Mouse (Mus musculus) embryonic facial prominence, embryonic 11.5 days (tissue): ENCODE measurements around the gene Gipc1. TPM values are rescaled to one million over a fixed set of nuclear protein-coding genes. Genes with fewer than 3 reads are reported as not detected.

ENCODE experiments used
- ATAC-seq: fragments of 200-750 bp; cut with Nextera tagmentation; replicated peaks from 2 replicates; pipeline ENCODE4 v1.8.0; 2017; ENCODE audit warnings: low read depth; ENCODE audit not compliant: insufficient number of reproducible peaks, low FRiP score, low TSS enrichment
- DNase-seq: peaks from one replicate; pipeline ENCODE4 v3.0.0-alpha.2; 2015; ENCODE audit warnings: low spot score
- H3K27ac ChIP-seq: fragments of 300-500 bp; sonication (generic); replicated peaks from 2 replicates; pipeline ENCODE4 v1.5.1; 2014; ENCODE audit warnings: mild to moderate bottlenecking, low read depth, low read length, control low read depth
- H3K27me3 ChIP-seq: fragments of 300-500 bp; sonication (generic); 2 replicates; pipeline ENCODE4 v1.6.1; 2014; ENCODE audit warnings: mild to moderate bottlenecking, low read length, moderate library complexity, mixed read lengths; ENCODE audit not compliant: control insufficient read depth, insufficient read depth
- H3K36me3 ChIP-seq: fragments of 300-500 bp; sonication (generic); replicated peaks from 2 replicates; pipeline ENCODE4 v1.6.1; 2014; ENCODE audit warnings: low read depth, mild to moderate bottlenecking, low read length, moderate library complexity, mixed read lengths; ENCODE audit not compliant: control insufficient read depth, insufficient read depth
- H3K4me1 ChIP-seq: fragments of 300-500 bp; sonication (generic); 2 replicates; pipeline ENCODE4 v1.6.1; 2014; ENCODE audit warnings: low read length, mixed read lengths; ENCODE audit not compliant: control insufficient read depth, insufficient read depth
- H3K4me2 ChIP-seq: fragments of 300-500 bp; sonication (generic); 2 replicates; pipeline ENCODE4 v1.6.1; 2014; ENCODE audit warnings: low read depth, mild to moderate bottlenecking, control low read depth, low read length, moderate library complexity
- H3K4me3 ChIP-seq: fragments of 300-500 bp; sonication (generic); 2 replicates; pipeline ENCODE4 v1.5.1; 2014; ENCODE audit warnings: low read depth, low read length, control low read depth
- H3K9ac ChIP-seq: fragments of 300-500 bp; sonication (generic); replicated peaks from 2 replicates; pipeline ENCODE4 v1.6.1; 2014; ENCODE audit warnings: mild to moderate bottlenecking, control low read depth, low read length
- H3K9me3 ChIP-seq: fragments of 300-500 bp; sonication (generic); replicated peaks from 2 replicates; pipeline ENCODE4 v1.6.1; 2016; ENCODE audit warnings: mild to moderate bottlenecking, low read length, inconsistent platforms, mixed read lengths; ENCODE audit not compliant: control insufficient read depth
- WGBS: fragments of 180-500 bp; shearing (Covaris S2); extraction: QIAGEN DNeasy Blood & Tissue Kit; methylation state at CpG from one replicate; pipeline ENCODE4 v1.1.7; 2014; 5-methylcytosine and 5-hydroxymethylcytosine counted together
- polyA plus RNA-seq: library from polyadenylated mRNA; unstranded; fragments of >200 nt; fragmentation: Nextera tagmentation; extraction: Ambion mirVana; gene quantifications from 2 replicates; pipeline ENCODE4 v1.2.1, GENCODE M21; 2014

The Gipc1 gene
- polyA plus RNA-seq, 1 experiment from 2014 or later = 169 TPM

DNA sequence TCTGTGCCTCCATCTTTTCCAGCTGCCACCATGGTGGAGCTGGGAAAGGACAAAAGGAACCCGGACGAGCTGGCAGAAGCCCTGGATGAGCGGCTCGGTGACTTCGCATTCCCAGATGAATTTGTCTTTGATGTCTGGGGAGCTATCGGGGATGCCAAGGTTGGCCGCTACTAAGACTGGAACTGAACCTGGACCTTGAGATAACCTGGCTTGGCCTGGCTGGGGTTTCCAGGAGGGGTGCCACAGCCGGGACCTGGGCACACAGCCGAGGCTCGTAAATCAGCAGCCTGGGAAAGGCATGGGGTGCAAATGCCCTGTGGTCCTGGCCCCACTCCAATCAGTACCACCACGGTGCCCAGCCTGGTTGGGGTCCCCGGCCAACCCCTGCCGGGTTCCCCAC, 11.6 kb downstream of the Gipc1 start:
- H3K27me3 ChIP-seq = peaks cover 6% of the 10 kb centered on the region
- peaks cover 30% of the 10 kb centered on the region for H3K4me1 ChIP-seq
- H3K36me3 ChIP-seq = no peaks in the 10 kb centered on the region; the same call in 1 of the 2 replicates
- no peak overlapping the region; the same call in 1 of the 2 replicates for H3K27ac ChIP-seq
- no peak overlapping the region for H3K9ac ChIP-seq
- DNase-seq (no peak), ATAC-seq (no peak)
- WGBS = 88% methylated on average over 13 of the region's 13 CpGs
- no peaks in the 10 kb centered on the region for H3K9me3 ChIP-seq
- no peak overlapping the region for H3K4me3 ChIP-seq
- H3K4me2 ChIP-seq = no peak overlapping the region

DNA sequence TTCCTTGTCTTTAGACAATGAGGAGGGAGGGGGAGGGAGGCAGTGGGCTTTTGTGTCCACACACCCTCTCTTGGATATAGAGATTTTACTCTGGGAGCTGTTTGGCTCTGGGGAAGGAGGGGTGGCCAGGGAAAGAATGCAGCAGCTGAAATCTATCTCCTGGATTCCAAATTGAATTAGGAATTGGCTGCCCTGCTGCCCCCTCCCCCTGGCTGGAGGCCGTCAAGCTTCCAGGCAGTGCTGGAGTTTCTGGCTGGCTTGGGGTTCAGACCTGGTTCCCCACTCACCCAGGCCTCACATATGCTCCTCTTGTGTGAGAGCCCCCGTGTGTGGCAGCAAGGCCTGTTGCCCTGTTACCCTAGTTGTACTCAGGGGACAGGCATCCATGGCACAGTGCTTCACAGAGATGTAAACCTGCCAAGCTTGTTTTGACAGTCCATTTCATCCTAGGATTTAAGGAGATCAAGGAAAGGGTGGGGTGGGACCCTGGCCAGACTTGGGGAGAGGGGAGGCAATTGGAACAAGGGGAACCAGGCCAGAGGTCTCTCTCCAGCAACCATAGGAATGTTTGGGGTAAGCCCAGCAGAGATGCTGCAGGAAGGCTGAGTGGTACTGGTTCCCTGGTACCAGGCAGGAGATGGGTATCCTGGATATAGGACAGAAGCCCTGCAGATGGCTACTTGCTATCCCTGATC, 12.6 kb downstream of the Gipc1 start:
- H3K4me1 ChIP-seq = peaks cover 30% of the 10 kb centered on the region
- no peaks in the 10 kb centered on the region for H3K9me3 ChIP-seq
- H3K4me3 ChIP-seq = no peak overlapping the region
- ATAC-seq (no peak), DNase-seq (peak; percentile 58)
- no peak overlapping the region; the same call in 1 of the 2 replicates for H3K9ac ChIP-seq
- H3K27ac ChIP-seq = peak overlapping the region; percentile 52; the same call in 1 of the 2 replicates
- H3K27me3 ChIP-seq = peaks cover 6% of the 10 kb centered on the region
- WGBS = 41% methylated on average over 2 of the region's 2 CpGs
- H3K36me3 ChIP-seq = no peaks in the 10 kb centered on the region; the same call in 1 of the 2 replicates
- no peak overlapping the region for H3K4me2 ChIP-seq

DNA sequence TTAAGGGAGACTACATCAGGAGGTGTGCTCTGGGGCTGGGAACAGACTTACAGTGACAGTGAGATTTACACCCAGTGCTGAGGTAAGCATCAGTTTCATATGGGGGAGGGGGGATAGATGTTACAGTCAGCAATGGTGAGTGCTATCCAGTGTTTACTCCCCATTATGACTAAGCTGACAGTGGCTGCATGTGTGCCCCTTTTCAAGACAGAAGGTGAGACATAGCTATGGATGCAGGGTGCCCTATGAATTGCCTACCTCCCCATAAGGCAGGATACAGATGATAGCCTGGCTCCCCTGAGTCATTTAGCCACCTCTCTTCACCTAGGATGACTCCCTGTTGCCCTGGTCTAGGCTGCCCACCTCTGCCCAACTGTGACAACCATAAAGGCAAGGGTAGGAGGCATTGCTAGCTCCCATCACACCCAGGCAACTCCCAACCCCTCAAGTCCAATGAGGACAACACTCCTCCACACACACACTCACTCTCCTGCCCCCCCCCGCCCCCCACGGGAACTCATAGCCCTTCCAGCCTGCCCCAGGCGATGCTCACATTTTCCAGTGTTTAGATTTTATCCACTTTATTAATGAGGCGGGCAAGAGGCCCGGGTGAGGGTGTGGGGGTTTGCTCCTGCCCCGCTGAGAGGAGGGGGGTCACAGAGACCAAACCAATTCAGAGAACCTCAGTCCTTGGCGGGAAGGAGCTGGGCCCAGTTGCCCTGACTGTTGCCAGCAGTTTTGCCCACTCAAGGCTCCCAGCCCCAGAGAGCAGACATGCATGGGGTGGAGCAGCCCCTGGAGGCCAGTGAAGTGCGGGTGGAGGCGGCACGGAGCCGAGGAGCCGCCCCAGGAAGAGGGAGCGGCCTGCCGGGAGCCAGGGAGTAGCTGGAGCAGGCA, 13.7 kb downstream of the Gipc1 start, which contains the start of gene Ptger1:
Ptger1 (plus strand) TSS at position 710 of the 897 bp plus-strand sequence.
- no peak for ATAC-seq
- DNase-seq = no peak
- no peaks in the 10 kb centered on the region for H3K9me3 ChIP-seq
- H3K27ac ChIP-seq = peak within 1 kb of the TSS; percentile 52; the same call in 1 of the 2 replicates
- WGBS = 37% methylated on average over 14 of the region's 14 CpGs
- no peak within 1 kb of the TSS for H3K9ac ChIP-seq
- peaks cover 25% of the 10 kb centered on the region for H3K4me1 ChIP-seq
- peaks cover 6% of the 10 kb centered on the region for H3K27me3 ChIP-seq
- H3K4me2 ChIP-seq = no peak within 1 kb of the TSS
- no peak within 1 kb of the TSS for H3K4me3 ChIP-seq
- no peaks in the 10 kb centered on the region; the same call in none of the 2 replicates for H3K36me3 ChIP-seq

DNA sequence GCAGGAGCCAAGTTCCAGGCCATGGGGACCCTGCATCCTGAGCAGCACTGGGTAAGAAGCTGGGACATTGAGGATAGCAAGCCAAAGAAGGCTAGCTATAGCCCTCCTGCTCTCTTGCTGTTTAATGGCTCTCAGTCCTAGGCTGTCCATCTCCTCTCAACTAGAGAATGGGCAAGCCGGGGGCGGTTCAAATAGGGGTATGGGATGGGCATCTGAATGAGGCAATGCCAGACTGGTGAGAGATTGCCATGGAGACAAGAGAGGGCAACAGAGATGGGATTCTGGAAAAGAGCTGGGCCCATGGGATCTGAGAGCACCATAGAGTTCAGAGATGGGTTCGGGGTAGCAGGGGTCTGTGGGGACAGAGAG, 14.4 kb downstream of the Gipc1 start:
- H3K9ac ChIP-seq = no peak overlapping the region
- no peaks in the 10 kb centered on the region; the same call in none of the 2 replicates for H3K36me3 ChIP-seq
- DNase-seq (no peak), ATAC-seq (no peak)
- 91% methylated on average over 3 of the region's 3 CpGs for WGBS
- no peak overlapping the region for H3K4me2 ChIP-seq
- peaks cover 6% of the 10 kb centered on the region for H3K27me3 ChIP-seq
- H3K4me1 ChIP-seq = peaks cover 20% of the 10 kb centered on the region
- H3K4me3 ChIP-seq = no peak overlapping the region
- no peak overlapping the region for H3K27ac ChIP-seq
- no peaks in the 10 kb centered on the region for H3K9me3 ChIP-seq

DNA sequence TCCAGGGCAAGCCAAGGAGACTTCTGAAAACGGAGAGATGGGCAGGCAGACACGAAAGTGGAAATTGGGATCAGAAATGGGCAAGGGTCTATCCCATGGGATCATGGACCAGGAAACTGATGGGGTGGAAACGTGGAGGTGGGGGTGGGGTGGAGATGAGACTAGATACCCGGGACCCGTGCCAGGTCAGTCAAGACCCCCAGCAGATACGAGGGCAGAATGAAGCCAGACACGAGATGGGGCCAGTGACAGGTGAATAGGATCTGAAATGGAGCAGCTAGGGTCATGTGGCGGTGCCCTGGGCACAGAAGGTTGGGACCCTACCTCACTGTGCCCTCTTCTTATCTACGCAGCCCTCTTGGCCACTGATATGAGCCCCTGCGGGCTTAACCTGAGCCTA, 15.0 kb downstream of the Gipc1 start:
- no peak for DNase-seq
- no peak overlapping the region for H3K4me2 ChIP-seq
- 85% methylated on average over 10 of the region's 10 CpGs for WGBS
- no peak overlapping the region for H3K4me3 ChIP-seq
- H3K9ac ChIP-seq = no peak overlapping the region
- H3K27ac ChIP-seq = no peak overlapping the region
- ATAC-seq = no peak
- peaks cover 6% of the 10 kb centered on the region for H3K27me3 ChIP-seq
- H3K36me3 ChIP-seq = no peaks in the 10 kb centered on the region; the same call in none of the 2 replicates
- peaks cover 16% of the 10 kb centered on the region for H3K4me1 ChIP-seq
- H3K9me3 ChIP-seq = no peaks in the 10 kb centered on the region

DNA sequence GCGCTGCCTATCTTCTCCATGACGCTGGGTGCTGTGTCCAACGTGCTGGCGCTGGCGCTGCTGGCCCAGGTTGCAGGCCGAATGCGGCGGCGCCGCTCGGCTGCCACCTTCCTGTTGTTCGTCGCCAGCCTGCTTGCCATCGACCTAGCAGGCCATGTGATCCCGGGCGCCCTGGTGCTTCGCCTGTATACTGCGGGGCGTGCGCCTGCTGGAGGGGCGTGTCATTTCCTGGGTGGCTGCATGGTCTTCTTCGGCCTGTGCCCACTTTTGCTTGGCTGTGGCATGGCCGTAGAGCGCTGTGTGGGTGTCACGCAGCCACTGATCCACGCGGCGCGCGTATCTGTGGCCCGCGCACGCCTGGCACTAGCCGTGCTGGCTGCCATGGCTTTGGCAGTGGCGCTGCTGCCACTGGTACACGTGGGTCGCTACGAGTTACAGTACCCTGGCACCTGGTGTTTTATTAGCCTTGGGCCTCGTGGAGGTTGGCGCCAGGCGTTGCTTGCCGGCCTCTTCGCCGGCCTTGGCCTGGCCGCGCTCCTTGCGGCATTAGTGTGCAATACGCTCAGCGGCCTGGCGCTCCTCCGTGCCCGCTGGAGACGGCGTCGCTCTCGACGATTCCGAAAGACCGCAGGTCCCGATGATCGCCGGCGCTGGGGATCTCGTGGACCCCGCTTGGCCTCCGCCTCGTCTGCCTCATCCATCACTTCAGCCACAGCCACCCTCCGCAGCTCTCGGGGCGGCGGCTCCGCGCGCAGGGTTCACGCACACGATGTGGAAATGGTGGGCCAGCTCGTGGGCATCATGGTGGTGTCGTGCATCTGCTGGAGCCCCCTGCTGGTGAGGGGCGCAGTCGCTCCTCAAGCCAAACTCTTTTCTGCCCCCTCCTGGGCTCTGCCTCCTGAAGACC, 15.8 kb downstream of the Gipc1 start:
- Histone ChIP-seq H3K9me3 (no peaks in the 10 kb centered on the region), H3K27me3 (peaks cover 6% of the 10 kb centered on the region), H3K36me3 (no peaks in the 10 kb centered on the region; the same call in none of the 2 replicates), H3K4me1 (peaks cover 14% of the 10 kb centered on the region), H3K27ac (no peak overlapping the region), H3K4me2 (peak overlapping the region; percentile 64), H3K4me3 (peak overlapping the region; percentile 32), H3K9ac (peak overlapping the region; percentile 51)
- peak; percentile 87 for DNase-seq
- 0 out of 2 replicates have a peak, but pooled peaks have one; percentile 5 for ATAC-seq
- 19% methylated on average over 80 of the region's 80 CpGs for WGBS

DNA sequence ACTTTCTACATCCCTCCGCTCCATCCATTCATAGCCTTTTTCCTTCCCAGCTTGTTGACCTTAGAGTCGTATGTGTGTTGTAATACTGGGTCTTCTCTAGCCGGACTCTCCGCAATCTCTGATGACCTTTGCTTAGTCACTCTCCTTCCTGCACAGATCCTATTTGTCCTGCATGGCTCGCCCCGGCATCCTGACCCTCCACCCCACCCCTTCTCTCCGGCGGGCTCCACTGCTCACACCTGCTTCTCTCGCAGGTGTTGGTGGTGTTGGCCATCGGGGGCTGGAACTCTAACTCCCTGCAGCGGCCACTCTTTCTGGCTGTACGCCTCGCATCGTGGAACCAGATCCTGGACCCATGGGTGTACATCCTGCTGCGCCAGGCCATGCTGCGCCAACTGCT, 16.5 kb downstream of the Gipc1 start:
- Histone ChIP-seq H3K9ac (no peak overlapping the region), H3K4me3 (no peak overlapping the region), H3K4me2 (no peak overlapping the region), H3K27ac (no peak overlapping the region), H3K9me3 (no peaks in the 10 kb centered on the region), H3K36me3 (no peaks in the 10 kb centered on the region; the same call in none of the 2 replicates), H3K27me3 (peaks cover 6% of the 10 kb centered on the region), H3K4me1 (peaks cover 14% of the 10 kb centered on the region)
- no peak for DNase-seq
- 71% methylated on average over 16 of the region's 16 CpGs for WGBS
- no peak for ATAC-seq
